Mouse (Mus musculus): Measurements from ENCODE around the gene Calcr.

GRCm38 (mm10) chr6:3767485-3767884 lies 3.0 kb upstream of the Calcr start:
- TF ChIP-seq CTCF (IDR thresholded peaks at IDR 0.05; ENCODE audit: extremely low read depth, insufficient read depth, low read length) (no peak), POLR2A (IDR thresholded peaks at IDR 0.05; ENCODE audit: extremely low read depth, insufficient read depth, low read length) (no peak)
